Mouse (Mus musculus) spleen, adult 2 months (tissue): ENCODE results near the gene Rpl19.

Experiments
- CTCF ChIP-seq: fragments of 200-500 bp; IDR thresholded peaks from 2 replicates; pipeline ENCODE4 v1.5.1; 2011; ENCODE audit warnings: mild to moderate bottlenecking, inconsistent platforms; ENCODE audit not compliant: insufficient read depth, insufficient read length, insufficient replicate concordance; ENCODE audit errors: extremely low read depth
- POLR2A ChIP-seq: fragments of 200-500 bp; IDR thresholded peaks from 2 replicates; pipeline ENCODE4 v1.6.1; 2011; ENCODE audit warnings: low read depth, low read length, inconsistent platforms

DNA sequence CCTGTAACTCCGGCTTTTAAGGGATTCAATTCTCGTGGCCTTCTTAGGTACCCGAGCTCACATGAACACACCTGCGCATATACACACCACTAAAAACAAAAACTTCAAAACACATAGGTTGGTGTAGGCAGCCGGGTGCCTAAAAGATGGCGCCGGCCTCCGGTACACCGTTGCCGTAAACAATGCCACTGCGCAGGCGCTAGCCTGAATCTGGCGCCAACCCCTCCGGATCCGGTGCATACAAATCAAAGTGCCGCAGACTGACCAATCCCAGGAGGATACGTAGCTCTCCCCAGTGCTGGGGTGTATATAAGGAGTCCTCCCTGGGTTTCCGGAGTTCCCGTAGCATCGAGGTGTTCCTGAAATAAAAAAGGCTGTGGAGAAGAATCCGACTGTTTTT lies 40.7 kb downstream of the Rpl19 start:
- TF ChIP-seq CTCF (no peak), POLR2A (no peak)
